Mouse (Mus musculus) midbrain, embryonic 12.5 days (tissue): ENCODE results near the gene Pon1. TPM values are rescaled to one million over a fixed set of nuclear protein-coding genes. Genes with fewer than 3 reads are reported as not detected.

Experiments used
- ATAC-seq: fragments of 200-750 bp; cut with Nextera tagmentation; 2 replicates; pipeline ENCODE4 v1.8.0; 2017; ENCODE audit warnings: low read depth, moderate TSS enrichment, moderate library complexity; ENCODE audit not compliant: low FRiP score
- H3K27ac ChIP-seq: fragments of 300-500 bp; sonication (generic); replicated peaks from 2 replicates; pipeline ENCODE4 v1.5.1; 2016; ENCODE audit warnings: mild to moderate bottlenecking
- H3K27me3 ChIP-seq: fragments of 300-500 bp; sonication (generic); 2 replicates; pipeline ENCODE4 v1.6.1; 2016; ENCODE audit warnings: mild to moderate bottlenecking
- H3K36me3 ChIP-seq: fragments of 300-500 bp; sonication (generic); 2 replicates; pipeline ENCODE4 v1.6.1; 2016
- H3K4me1 ChIP-seq: fragments of 300-500 bp; sonication (generic); 2 replicates; pipeline ENCODE4 v1.6.1; 2016
- H3K4me2 ChIP-seq: fragments of 300-500 bp; sonication (generic); replicated peaks from 2 replicates; pipeline ENCODE4 v1.6.1; 2016; ENCODE audit warnings: mild to moderate bottlenecking, moderate library complexity
- H3K4me3 ChIP-seq: fragments of 300-500 bp; sonication (generic); 2 replicates; pipeline ENCODE4 v1.5.1; 2016; ENCODE audit warnings: mild to moderate bottlenecking
- H3K9ac ChIP-seq: fragments of 300-500 bp; sonication (generic); replicated peaks from 2 replicates; pipeline ENCODE4 v1.6.1; 2016; ENCODE audit warnings: mild to moderate bottlenecking, moderate library complexity
- H3K9me3 ChIP-seq: fragments of 300-500 bp; sonication (generic); 2 replicates; pipeline ENCODE4 v1.6.1; 2016; ENCODE audit warnings: mild to moderate bottlenecking
- whole genome bisulfite sequencing: fragments of 180-500 bp; shearing (Covaris S2); methylation state at CpG from one replicate; pipeline ENCODE4 v1.1.7; 2016; 5-methylcytosine and 5-hydroxymethylcytosine counted together
- polyA plus RNA-seq: library from polyadenylated mRNA; unstranded; fragments of >200 nt; fragmentation: Nextera tagmentation; extraction: Ambion mirVana; gene quantifications from 2 replicates; pipeline ENCODE4 v1.2.1, GENCODE M21; 2016

Pon1 gene
- polyA plus RNA-seq, 1 experiment from 2014 or later, result not detected

DNA sequence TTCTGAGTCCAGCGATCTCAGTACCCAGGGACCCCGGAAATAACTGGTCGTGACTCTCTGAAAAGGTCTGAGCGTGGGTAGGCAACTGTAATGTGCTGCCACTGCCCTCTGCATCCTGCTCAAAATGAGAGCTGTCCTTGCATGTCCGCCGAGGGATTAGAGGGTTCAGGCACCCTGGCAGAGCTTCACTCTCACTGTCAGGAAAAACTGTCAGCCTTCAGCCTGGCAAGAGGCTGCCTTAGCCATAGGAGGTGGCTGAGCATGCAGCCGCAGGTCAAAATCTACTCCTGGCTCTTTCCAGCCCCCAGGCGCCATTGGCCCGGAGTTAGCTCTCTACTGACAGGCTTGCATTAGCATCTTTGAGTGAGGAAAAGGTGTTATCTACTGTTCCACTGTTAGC, 21.2 kb downstream of the Pon1 start:
- ATAC-seq, result no peak
- no peak overlapping the region for H3K9ac ChIP-seq
- H3K4me3 ChIP-seq, result no peak overlapping the region
- H3K4me2 ChIP-seq, result no peak overlapping the region
- H3K9me3 ChIP-seq, result no peaks in the 10 kb centered on the region
- no peak overlapping the region for H3K27ac ChIP-seq
- H3K4me1 ChIP-seq, result peaks cover 3% of the 10 kb centered on the region
- WGBS, result 67% methylated on average over 9 of the region's 9 CpGs
- no peaks in the 10 kb centered on the region for H3K27me3 ChIP-seq
- H3K36me3 ChIP-seq, result no peaks in the 10 kb centered on the region

DNA sequence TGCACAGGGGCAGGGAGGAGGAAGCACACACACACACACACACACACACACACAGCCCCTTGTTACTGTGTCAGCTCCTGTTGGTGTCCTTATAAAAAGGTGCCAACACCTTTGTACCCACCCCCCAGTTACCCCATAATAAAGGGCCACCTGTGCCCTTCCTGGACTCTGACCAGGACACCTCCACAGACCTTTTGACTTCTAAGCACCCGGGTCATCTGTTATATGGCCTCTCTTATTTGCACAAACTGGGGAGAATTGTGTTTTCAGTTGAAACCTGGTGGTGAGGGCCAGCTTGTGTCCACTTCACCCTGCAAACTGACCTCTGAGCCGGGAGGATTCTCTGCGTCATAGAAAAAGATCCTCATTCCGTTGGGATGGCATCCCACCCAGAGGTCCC, 22.3 kb downstream of the Pon1 start:
- no peak overlapping the region for H3K4me2 ChIP-seq
- no peak overlapping the region for H3K27ac ChIP-seq
- H3K4me1 ChIP-seq, result peaks cover 12% of the 10 kb centered on the region
- no peaks in the 10 kb centered on the region for H3K9me3 ChIP-seq
- 74% methylated on average over 4 of the region's 4 CpGs for WGBS
- H3K27me3 ChIP-seq, result no peaks in the 10 kb centered on the region
- no peak overlapping the region for H3K9ac ChIP-seq
- H3K36me3 ChIP-seq, result no peaks in the 10 kb centered on the region
- ATAC-seq, result no peak
- H3K4me3 ChIP-seq, result no peak overlapping the region

DNA sequence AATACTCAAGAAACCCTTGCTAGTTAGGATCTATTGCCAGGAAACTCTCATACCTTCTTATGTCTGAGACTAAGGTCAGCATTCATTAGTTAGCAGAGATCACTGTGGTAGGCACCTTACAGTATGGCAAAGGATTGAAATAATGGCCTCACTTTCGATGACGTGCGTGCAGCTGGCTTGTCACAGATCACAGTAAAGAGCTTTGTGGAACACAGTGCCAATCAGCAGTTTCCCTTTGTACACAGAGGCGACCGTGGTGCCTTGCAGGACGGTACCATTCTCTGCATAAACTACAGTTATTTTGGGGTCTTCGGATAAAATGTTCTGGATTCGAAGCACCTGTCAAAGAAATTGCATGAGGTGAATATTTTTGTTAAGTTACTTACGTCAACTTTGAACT, 25.6 kb downstream of the Pon1 start:
- Histone ChIP-seq H3K4me2 (no peak overlapping the region), H3K9ac (no peak overlapping the region), H3K4me3 (no peak overlapping the region), H3K36me3 (no peaks in the 10 kb centered on the region), H3K27me3 (no peaks in the 10 kb centered on the region), H3K4me1 (peaks cover 14% of the 10 kb centered on the region), H3K9me3 (no peaks in the 10 kb centered on the region), H3K27ac (no peak overlapping the region)
- 81% methylated on average over 9 of the region's 9 CpGs for WGBS
- ATAC-seq, result no peak

DNA sequence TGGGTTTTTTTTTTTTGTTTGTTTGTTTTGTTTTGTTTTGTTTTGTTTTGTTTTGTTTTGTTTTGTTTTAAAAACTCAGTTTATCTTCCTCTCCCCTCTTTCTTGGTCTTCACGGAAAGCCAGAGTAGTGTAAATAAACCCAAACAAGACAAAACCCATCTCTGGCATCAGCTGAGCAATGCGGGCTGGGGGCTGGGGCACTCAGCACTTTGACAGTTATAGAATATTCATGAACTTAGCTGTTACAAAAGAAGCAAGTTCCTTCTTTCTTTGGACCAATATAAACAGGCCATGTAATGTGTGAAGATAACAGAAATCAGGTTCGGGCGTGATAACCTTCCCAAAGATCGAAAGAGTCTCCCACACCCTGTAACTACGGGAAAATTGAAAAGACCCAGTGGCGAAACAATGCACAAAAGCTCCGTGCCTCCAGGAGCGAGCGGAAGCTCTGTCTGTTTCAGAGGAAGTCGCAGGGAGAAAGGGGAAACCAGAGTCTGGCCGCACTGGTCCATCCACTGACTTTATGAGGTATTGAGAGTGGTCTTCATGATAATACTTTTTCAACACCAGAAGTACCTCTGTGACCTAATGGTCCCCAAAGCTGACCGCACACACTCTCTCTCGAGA, 26.6 kb downstream of the Pon1 start:
- Histone ChIP-seq H3K36me3 (no peaks in the 10 kb centered on the region), H3K27ac (peak overlapping the region; percentile 35), H3K4me1 (peaks cover 14% of the 10 kb centered on the region), H3K4me3 (peak overlapping the region; percentile 19), H3K9ac (0 out of 2 replicates have a peak overlapping the region, but pooled peaks have one; percentile 1), H3K9me3 (no peaks in the 10 kb centered on the region), H3K4me2 (peak overlapping the region; percentile 41), H3K27me3 (no peaks in the 10 kb centered on the region)
- 32% methylated on average over 14 of the region's 14 CpGs for WGBS
- ATAC-seq, result peak; percentile 64

DNA sequence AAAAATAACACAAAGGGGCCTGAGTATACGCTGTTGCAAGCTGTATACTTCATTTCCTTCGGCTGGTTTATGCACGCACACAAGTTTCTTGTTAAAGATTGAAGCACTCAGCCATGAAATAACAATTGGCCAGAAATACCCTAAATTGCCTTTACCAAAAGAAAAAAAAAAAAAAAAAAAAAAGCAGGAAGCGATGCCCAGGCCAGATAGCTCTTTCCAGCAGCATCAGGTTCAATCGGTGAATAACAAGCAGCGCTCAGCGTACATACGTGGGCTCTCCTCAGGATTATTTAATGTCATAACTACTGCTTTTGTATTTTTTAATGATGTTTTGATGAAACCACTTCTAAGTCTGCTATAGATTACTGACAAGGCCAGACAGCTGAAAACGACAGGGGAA, 28.9 kb downstream of the Pon1 start:
- Histone ChIP-seq H3K9me3 (no peaks in the 10 kb centered on the region), H3K4me2 (no peak overlapping the region), H3K27me3 (no peaks in the 10 kb centered on the region), H3K4me1 (peaks cover 14% of the 10 kb centered on the region), H3K36me3 (peaks cover 4% of the 10 kb centered on the region), H3K27ac (no peak overlapping the region), H3K4me3 (no peak overlapping the region), H3K9ac (no peak overlapping the region)
- WGBS, result 82% methylated on average over 9 of the region's 9 CpGs
- no peak for ATAC-seq

DNA sequence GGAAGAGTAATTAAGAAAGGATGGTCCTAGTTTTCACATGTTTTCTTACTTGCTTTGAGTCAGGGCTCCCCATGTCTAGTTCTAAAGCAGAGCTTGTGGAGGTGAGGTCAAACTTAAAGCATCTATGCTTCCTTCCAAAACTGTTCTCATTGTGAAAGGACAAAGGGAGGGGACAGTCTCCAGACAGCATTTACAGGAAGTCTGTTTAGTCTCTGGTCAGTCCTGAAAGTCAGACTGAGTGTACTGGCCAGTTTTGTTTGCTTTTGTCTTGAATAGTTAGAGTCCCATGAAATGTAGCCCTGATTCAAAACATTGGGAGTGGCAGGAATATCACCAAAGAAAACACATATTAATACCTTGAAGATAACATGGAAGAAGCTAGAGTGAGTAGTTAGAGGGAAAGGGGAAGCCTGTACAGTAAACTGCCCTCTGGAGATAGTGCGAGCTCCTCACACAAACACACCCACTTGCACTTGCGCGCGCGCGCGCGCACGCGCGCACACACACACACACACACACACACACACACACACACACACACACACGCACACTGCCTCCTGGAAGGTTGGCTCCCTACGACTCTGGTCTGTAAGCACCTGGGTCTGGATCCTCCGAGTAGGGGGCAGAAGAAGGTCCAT, 30.1 kb downstream of the Pon1 start:
- Histone ChIP-seq H3K9ac (no peak overlapping the region), H3K27me3 (no peaks in the 10 kb centered on the region), H3K4me1 (peaks cover 14% of the 10 kb centered on the region), H3K4me2 (no peak overlapping the region), H3K36me3 (peaks cover 12% of the 10 kb centered on the region), H3K9me3 (no peaks in the 10 kb centered on the region), H3K27ac (no peak overlapping the region), H3K4me3 (no peak overlapping the region)
- 96% methylated on average over 14 of the region's 14 CpGs for WGBS
- no peak for ATAC-seq

DNA sequence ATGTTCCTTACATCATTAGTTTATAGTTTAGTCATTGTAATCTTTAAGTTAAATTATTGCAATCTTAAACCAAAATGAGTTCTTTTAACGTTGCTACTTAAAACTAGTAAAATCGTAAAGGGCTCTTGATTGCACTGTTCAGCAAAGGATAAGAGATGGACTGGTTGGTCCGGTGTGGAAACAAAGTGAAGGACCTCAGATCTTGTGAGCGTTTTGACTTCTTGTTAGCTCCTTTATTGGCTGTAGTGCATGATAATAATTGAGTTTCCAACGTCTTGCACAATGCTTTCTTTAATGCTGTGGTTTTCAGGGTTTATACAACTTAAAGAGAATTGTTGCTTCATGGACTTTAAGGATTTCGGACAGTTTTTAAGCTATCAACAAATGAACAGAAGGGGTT, 31.7 kb downstream of the Pon1 start:
- ATAC-seq, result no peak
- Histone ChIP-seq H3K9me3 (no peaks in the 10 kb centered on the region), H3K4me3 (no peak overlapping the region), H3K27ac (no peak overlapping the region), H3K4me1 (peaks cover 6% of the 10 kb centered on the region), H3K36me3 (peaks cover 16% of the 10 kb centered on the region), H3K9ac (no peak overlapping the region), H3K4me2 (no peak overlapping the region), H3K27me3 (no peaks in the 10 kb centered on the region)
- whole genome bisulfite sequencing, result 89% methylated on average over 6 of the region's 6 CpGs

DNA sequence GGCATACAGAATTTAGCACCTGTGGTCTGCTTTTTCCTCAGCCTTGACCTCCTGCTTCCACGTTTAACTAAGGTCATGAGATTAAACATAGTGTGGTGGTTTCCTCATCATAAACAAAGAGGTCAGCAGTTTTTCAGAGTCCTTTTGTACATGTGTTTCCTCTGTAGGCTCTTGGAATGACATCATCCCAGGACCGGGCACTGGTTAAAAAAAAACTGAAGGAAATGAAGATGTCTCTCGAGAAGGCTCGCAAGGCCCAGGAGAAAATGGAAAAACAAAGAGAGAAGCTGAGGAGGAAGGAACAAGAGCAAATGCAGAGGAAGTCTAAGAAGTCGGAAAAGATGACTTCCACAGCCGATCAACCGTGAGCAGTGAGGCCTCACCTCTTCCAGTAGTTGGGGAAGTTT, 34.4 kb downstream of the Pon1 start:
- ATAC-seq, result no peak
- Histone ChIP-seq H3K27me3 (no peaks in the 10 kb centered on the region), H3K4me1 (no peaks in the 10 kb centered on the region), H3K9me3 (no peaks in the 10 kb centered on the region), H3K4me2 (no peak overlapping the region), H3K9ac (no peak overlapping the region), H3K27ac (no peak overlapping the region), H3K4me3 (no peak overlapping the region), H3K36me3 (peaks cover 17% of the 10 kb centered on the region)
- WGBS, result 86% methylated on average over 7 of the region's 7 CpGs

DNA sequence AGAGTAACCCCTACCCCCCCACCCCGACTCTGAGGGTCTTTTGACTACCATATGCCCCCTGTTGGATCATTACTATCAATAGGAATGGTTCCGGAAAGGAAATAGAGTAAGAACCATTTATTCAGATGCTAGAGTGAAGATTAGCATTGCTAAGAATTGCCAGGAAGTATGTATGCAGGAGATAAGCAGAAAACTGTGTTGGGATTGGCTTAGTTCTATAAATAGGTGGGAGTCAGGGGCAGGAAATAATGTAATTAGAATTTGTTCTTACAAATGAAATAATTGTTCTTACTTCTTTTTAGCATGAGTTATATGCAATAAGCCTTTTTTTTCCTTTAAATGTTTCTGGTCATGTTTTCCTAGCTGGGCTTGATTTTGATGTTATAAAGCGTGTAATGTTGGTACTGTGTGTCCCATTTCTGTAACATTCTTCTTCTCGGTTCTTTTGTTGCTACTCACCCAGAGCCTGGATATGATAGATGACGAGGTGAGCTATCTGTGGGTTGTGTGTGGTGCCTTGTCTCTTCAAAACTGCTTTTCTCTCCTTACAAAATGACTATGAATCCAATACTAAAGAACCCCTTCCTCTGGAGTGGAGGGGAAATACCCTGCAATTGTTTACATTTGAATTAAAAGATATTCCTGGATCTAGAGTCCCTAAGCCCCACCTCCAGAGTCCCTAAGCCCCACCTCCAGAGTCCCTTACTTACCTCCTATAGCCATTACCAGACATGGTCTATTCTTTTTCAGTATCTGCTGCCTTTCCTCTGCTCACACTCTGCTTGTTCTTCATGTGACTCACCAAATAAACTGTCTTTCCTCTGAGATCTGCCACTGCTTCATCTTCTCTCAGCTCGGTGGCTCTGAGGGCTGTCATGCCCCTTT, 37.0 kb downstream of the Pon1 start:
- no peak overlapping the region for H3K27ac ChIP-seq
- 0 out of 2 replicates have a peak, but pooled peaks cover under 1% of the 10 kb centered on the region for H3K4me1 ChIP-seq
- no peak overlapping the region for H3K9ac ChIP-seq
- ATAC-seq, result no peak
- 85% methylated on average over 6 of the region's 6 CpGs for WGBS
- H3K4me2 ChIP-seq, result no peak overlapping the region
- no peak overlapping the region for H3K4me3 ChIP-seq
- H3K36me3 ChIP-seq, result peaks cover 17% of the 10 kb centered on the region
- H3K27me3 ChIP-seq, result no peaks in the 10 kb centered on the region
- H3K9me3 ChIP-seq, result no peaks in the 10 kb centered on the region

DNA sequence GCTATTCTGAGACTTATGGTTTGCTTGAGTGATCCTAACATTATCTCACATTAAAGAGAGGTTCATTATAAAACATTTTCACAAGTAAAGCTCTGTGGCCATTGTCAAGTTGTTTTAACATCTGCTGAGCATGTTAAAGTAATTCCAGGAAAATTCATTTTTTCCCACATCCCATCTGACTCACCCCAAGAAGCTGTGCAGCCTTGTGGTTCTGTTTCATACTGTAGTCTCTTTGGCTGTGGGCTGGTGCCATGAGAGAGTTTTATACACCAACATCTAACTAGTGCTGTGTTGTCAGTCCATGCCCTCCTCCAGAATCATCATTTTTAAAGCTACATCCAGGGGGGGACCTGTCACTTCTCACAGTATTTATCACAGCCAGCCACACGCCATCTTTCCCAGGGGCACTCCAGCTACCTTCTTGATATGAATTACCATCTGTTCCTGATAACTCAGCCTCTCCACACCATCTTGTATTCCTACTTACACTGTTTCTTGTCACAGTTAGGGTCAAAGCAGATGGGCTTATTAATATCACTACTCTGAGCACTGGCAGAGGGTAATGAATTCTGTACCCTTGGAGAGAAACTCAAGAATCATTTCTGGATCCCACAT, 38.3 kb downstream of the Pon1 start:
- Histone ChIP-seq H3K4me1 (peaks cover 8% of the 10 kb centered on the region; the same call in 1 of the 2 replicates), H3K36me3 (peaks cover 17% of the 10 kb centered on the region), H3K9ac (no peak overlapping the region), H3K4me3 (no peak overlapping the region), H3K27me3 (no peaks in the 10 kb centered on the region), H3K4me2 (no peak overlapping the region), H3K9me3 (no peaks in the 10 kb centered on the region), H3K27ac (no peak overlapping the region)
- ATAC-seq, result no peak
- 72% methylated on average over 1 of the region's 1 CpGs for WGBS

DNA sequence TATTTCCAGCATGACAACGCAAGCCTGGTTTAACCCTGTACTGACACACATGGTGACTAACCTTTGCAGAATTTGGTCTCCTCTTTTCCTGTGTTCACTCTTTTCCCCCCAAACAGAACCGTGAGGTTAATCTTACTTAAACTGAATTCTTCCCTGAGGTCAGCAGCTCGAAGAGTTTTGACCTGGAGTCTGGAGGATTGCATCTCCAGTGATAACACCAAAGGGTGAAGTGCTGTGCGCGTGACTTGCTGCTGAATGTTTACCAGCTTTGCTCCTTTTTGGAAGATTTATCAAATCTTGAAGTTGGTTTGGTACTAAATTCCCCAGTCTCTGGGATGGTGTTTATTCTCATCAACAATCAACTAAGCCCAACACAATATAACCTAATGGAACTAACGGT, 39.0 kb downstream of the Pon1 start:
- Histone ChIP-seq H3K4me1 (peaks cover 8% of the 10 kb centered on the region; the same call in 1 of the 2 replicates), H3K9ac (no peak overlapping the region), H3K27me3 (no peaks in the 10 kb centered on the region), H3K9me3 (no peaks in the 10 kb centered on the region), H3K27ac (no peak overlapping the region), H3K4me2 (no peak overlapping the region), H3K4me3 (no peak overlapping the region), H3K36me3 (peaks cover 12% of the 10 kb centered on the region)
- ATAC-seq, result no peak
- 91% methylated on average over 6 of the region's 6 CpGs for WGBS

DNA sequence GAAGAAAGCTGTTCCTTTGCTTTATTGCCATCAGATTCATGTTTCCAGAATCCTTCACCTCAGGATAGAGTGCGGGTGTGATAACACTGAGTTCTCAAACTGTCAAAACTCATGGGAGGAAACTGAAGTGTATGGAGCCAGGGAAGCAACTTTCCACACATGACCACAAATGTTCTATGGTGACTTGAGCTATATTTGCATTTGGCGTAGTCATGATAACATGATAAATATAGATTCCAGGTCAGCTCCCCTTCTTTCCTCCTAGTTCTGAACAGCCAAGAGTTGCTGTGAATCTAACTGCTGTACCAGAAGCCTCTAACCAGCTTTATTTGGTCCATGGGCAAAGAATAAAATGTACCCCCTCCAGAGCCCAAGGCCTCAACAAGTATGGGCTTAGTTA, 41.6 kb downstream of the Pon1 start:
- no peak overlapping the region for H3K4me2 ChIP-seq
- 96% methylated on average over 2 of the region's 2 CpGs for WGBS

More for the DNA sequence above, 41.6 kb downstream of the Pon1 start:
- H3K9ac ChIP-seq, result no peak overlapping the region
- ATAC-seq, result no peak
- H3K4me3 ChIP-seq, result no peak overlapping the region
- no peak overlapping the region for H3K27ac ChIP-seq
- no peaks in the 10 kb centered on the region for H3K9me3 ChIP-seq
- H3K27me3 ChIP-seq, result no peaks in the 10 kb centered on the region
- peaks cover 8% of the 10 kb centered on the region; the same call in 1 of the 2 replicates for H3K4me1 ChIP-seq
- H3K36me3 ChIP-seq, result 0 out of 2 replicates have a peak, but pooled peaks cover 2% of the 10 kb centered on the region
